Mouse (Mus musculus): ENCODE measurements around the gene Pklr. TPM values are rescaled to one million over a fixed set of nuclear protein-coding genes. Genes with fewer than 3 reads are reported as not detected.

Pklr gene
- not detected for polyA plus RNA-seq (2017; shearing (Covaris generic))

GRCm38 (mm10) chr3:89135958-89136357 is at the start of gene Pklr:
TSS of gene Pklr (plus strand) at chr3:89136142.

GRCm38 (mm10) chr3:89093175-89093574 is 42.8 kb upstream of the Pklr start, which contains the start of gene Rusc1:
TSS of gene Rusc1 (minus strand) at chr3:89093311.

DNA sequence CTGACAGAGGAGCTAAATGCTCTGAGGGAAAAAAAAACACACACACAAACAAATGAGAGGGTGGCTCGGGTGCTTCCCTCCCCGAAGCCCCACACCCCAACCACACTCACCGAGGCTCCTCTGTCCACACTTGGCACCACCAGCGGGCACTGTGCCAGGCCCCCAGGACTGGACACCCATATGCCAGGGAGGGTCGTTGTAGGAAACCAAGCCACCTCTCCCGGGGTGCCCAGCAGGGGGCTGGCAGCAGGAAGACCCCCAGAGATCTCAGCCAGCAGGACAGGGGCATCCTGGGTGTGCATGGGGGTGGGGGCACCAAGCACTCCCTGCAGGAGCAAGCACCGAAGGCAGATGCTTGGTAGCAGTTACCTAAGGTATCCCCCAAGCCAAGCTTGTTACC is 35.1 kb upstream of the Pklr start, which contains the start of gene Gm43738:
Gene Gm43738, minus strand, starts transcription at position 289 of the 400 bp plus-strand sequence.

GRCm38 (mm10) chr3:89101812-89102494 is 34.0 kb upstream of the Pklr start, which contains the start of gene Fdps:
TSS of gene Fdps (minus strand) at chr3:89101959.

GRCm38 (mm10) chr3:89159616-89160344 is 23.8 kb downstream of the Pklr start, which contains the start of gene Hcn3:
TSS of gene Hcn3 (minus strand) at chr3:89160196.

GRCm38 (mm10) chr3:89164506-89165267 is 28.7 kb downstream of the Pklr start, which contains the start of gene Clk2:
TSS of gene Clk2 (plus strand) at chr3:89164795.

DNA sequence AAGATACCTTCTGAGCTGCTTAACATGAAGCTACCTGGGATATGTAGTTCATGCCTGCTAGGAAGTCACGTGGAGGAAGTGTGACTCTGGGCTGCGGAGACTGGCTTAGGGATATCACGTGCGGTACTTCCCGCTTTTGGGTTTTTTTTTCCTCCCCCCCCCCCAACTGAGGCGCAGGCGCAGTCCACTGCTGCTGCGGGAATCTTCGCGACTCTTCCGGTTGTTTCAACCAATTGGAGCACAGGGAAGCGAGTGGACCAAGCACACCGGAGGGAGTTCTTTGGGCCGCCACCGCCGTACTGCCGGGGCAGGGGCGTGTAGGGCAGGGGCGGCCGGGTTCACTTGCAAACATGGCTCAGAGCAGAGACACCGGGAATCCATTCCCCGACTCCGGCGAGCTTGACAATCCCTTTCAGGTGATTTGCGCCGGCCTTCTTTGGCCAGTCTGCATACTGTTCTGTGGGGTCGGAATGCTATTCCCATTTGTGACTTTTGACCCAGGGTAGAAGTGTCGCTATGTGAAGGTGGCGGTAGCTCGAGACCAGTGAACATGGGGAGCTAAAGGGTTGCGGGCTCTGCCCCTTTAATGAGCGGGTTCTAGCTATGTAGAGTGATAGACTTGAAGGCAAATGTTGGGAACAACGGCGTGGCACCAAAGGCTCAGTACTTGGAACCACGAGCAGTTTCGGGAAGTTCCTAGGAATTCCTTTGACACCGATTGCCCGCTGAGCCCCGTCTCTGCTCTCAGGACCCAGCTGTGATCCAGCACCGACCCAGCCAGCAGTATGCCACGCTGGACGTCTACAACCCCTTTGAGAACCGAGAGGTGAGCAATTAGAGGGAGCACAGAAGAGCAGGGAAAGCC is 41.5 kb downstream of the Pklr start, which contains the start of gene Scamp3:
Gene Scamp3, plus strand, starts transcription at position 232 of the 865 bp plus-strand sequence.

DNA sequence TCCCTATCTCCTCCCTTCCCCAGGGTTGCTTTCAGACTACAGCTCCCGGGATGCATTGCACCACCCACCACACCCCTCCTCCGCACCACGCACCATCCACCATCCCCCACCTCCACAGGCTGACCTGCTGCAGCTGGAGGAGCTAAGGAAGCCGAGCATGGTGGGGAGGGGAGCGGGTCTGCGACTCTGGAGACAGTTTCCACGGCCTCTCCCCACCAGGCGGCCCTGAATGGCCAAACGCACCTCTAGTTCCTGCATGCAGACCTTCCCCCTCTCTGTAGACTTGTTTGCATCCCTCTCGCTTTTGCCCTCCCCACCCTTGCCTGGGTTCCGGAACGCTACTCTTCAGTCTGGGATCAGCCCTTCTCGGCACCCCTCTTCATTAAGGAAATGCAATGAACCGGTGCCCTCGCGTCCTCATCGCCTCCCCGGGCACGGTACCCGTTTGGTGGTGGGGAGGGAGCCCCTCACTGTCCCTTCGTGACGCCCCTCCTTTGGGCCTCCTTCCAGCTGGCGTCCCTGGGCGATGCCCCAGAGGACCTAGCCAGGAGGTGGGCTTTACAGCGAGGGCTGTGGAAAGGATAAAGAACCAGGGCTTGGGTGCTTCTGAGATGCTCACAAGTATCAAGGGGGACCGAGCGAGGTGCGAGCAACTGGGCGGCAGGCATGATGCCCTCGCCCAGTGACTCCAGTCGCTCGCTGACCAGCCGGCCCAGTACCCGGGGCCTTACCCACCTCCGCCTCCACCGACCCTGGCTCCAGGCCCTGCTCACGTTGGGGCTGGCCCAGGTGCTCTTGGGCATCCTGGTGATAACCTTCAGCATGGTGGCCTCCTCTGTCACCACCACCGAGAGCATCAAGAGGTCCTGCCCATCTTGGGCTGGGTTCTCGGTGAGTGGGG is 47.4 kb downstream of the Pklr start, which contains the start of gene Fam189b:
Gene Fam189b, plus strand, starts transcription at position 86 of the 901 bp plus-strand sequence.

Other genes starting within 250 kb of the Pklr start
- 36.7 TPM for gene Msto1, start 222.1 kb upstream of the Pklr start, polyA plus RNA-seq (2017; shearing (Covaris generic))
- gene Ash1l, start 185.5 kb upstream of the Pklr start, polyA plus RNA-seq (2017; shearing (Covaris generic)) = 34.7 TPM
- 201 TPM for gene Dap3, start 185.0 kb upstream of the Pklr start, polyA plus RNA-seq (2017; shearing (Covaris generic))
- 40.5 TPM for gene Rusc1, start 42.8 kb upstream of the Pklr start, polyA plus RNA-seq (2017; shearing (Covaris generic))
- gene Gm43738, start 35.0 kb upstream of the Pklr start, polyA plus RNA-seq (2017; shearing (Covaris generic)) = not detected
- 75.6 TPM for gene Fdps, start 34.2 kb upstream of the Pklr start, polyA plus RNA-seq (2017; shearing (Covaris generic))
- gene Hcn3, start 24.1 kb downstream of the Pklr start, polyA plus RNA-seq (2017; shearing (Covaris generic)) = 2.4 TPM
- 111 TPM for gene Clk2, start 28.7 kb downstream of the Pklr start, polyA plus RNA-seq (2017; shearing (Covaris generic))
- gene Scamp3, start 41.3 kb downstream of the Pklr start, polyA plus RNA-seq (2017; shearing (Covaris generic)) = 268 TPM
- 236 TPM for gene Fam189b, start 47.0 kb downstream of the Pklr start, polyA plus RNA-seq (2017; shearing (Covaris generic))
- gene Gba, start 66.8 kb downstream of the Pklr start, polyA plus RNA-seq (2017; shearing (Covaris generic)) = 119 TPM
- 2.0 TPM for gene Thbs3, start 79.0 kb downstream of the Pklr start, polyA plus RNA-seq (2017; shearing (Covaris generic))
- 132 TPM for gene Mtx1, start 90.9 kb downstream of the Pklr start, polyA plus RNA-seq (2017; shearing (Covaris generic))
- 1.1 TPM for gene Muc1, start 92.9 kb downstream of the Pklr start, polyA plus RNA-seq (2017; shearing (Covaris generic))
- 217 TPM for gene Krtcap2, start 109.8 kb downstream of the Pklr start, polyA plus RNA-seq (2017; shearing (Covaris generic))
- 3.1 TPM for gene Trim46, start 110.2 kb downstream of the Pklr start, polyA plus RNA-seq (2017; shearing (Covaris generic))
- gene Dpm3, start 123.2 kb downstream of the Pklr start, polyA plus RNA-seq (2017; shearing (Covaris generic)) = 98.5 TPM
- gene Slc50a1, start 134.4 kb downstream of the Pklr start, polyA plus RNA-seq (2017; shearing (Covaris generic)) = 270 TPM
- gene Efna1, start 145.0 kb downstream of the Pklr start, polyA plus RNA-seq (2017; shearing (Covaris generic)) = not detected
- not detected for gene Efna3, start 186.8 kb downstream of the Pklr start, polyA plus RNA-seq (2017; shearing (Covaris generic))
- 0.55 TPM for gene Efna4, start 201.9 kb downstream of the Pklr start, polyA plus RNA-seq (2017; shearing (Covaris generic))
- 18.3 TPM for gene Adam15, start 213.9 kb downstream of the Pklr start, polyA plus RNA-seq (2017; shearing (Covaris generic))
- 0.36 TPM for gene Dcst2, start 225.8 kb downstream of the Pklr start, polyA plus RNA-seq (2017; shearing (Covaris generic))
- 0.45 TPM for gene Dcst1, start 229.1 kb downstream of the Pklr start, polyA plus RNA-seq (2017; shearing (Covaris generic))